Mouse (Mus musculus): ENCODE data around the gene Palm2. TPM values are rescaled to one million over a fixed set of nuclear protein-coding genes. Genes with fewer than 3 reads are reported as not detected.

Gene Palm2
- polyA plus RNA-seq, 1 experiment from 2014 or later: 2.9 TPM

GRCm38 (mm10) chr4:57686736-57687135 is 252.7 kb downstream of the Palm2 start:
- Histone ChIP-seq H3K36me3 (replicated peaks) (no peaks in the 10 kb centered on the region), H3K27ac (no peak overlapping the region), H3K9me3 (no peaks in the 10 kb centered on the region), H3K4me3 (replicated peaks) (no peak overlapping the region), H3K4me1 (peaks cover 9% of the 10 kb centered on the region; the same call in 1 of the 2 replicates), H3K4me2 (no peak overlapping the region), H3K9ac (no peak overlapping the region), H3K27me3 (peaks cover 6% of the 10 kb centered on the region; the same call in 1 of the 2 replicates)
- no peak for ATAC-seq (ENCODE audit: low FRiP score)
- WGBS: 72% methylated on average over 3 of the region's 3 CpGs

GRCm38 (mm10) chr4:57687583-57687982 is 253.5 kb downstream of the Palm2 start:
- H3K9me3 ChIP-seq: no peaks in the 10 kb centered on the region
- H3K4me1 ChIP-seq: peaks cover 9% of the 10 kb centered on the region; the same call in 1 of the 2 replicates
- WGBS: 84% methylated on average over 3 of the region's 3 CpGs
- H3K4me3 ChIP-seq (replicated peaks): no peak overlapping the region
- H3K4me2 ChIP-seq: no peak overlapping the region
- no peak overlapping the region for H3K27ac ChIP-seq
- no peaks in the 10 kb centered on the region for H3K36me3 ChIP-seq (replicated peaks)
- no peak for ATAC-seq (ENCODE audit: low FRiP score)
- peaks cover 6% of the 10 kb centered on the region; the same call in 1 of the 2 replicates for H3K27me3 ChIP-seq
- no peak overlapping the region for H3K9ac ChIP-seq

GRCm38 (mm10) chr4:57688131-57688530 is 254.1 kb downstream of the Palm2 start:
- Histone ChIP-seq H3K27ac (no peak overlapping the region), H3K36me3 (replicated peaks) (no peaks in the 10 kb centered on the region), H3K9ac (no peak overlapping the region), H3K9me3 (no peaks in the 10 kb centered on the region), H3K4me3 (replicated peaks) (no peak overlapping the region), H3K27me3 (peaks cover 6% of the 10 kb centered on the region; the same call in 1 of the 2 replicates), H3K4me2 (no peak overlapping the region), H3K4me1 (peaks cover 9% of the 10 kb centered on the region; the same call in 1 of the 2 replicates)
- 76% methylated on average over 9 of the region's 9 CpGs for WGBS
- no peak for ATAC-seq (ENCODE audit: low FRiP score)

- no peaks in the 10 kb centered on the region for H3K36me3 ChIP-seq (replicated peaks)
- no peak overlapping the region for H3K4me2 ChIP-seq
- H3K4me1 ChIP-seq: peaks cover 9% of the 10 kb centered on the region; the same call in 1 of the 2 replicates
- no peak overlapping the region for H3K9ac ChIP-seq
- no peak overlapping the region for H3K27ac ChIP-seq
- ATAC-seq (ENCODE audit: low FRiP score): no peak
- no peaks in the 10 kb centered on the region for H3K9me3 ChIP-seq
- H3K27me3 ChIP-seq: peaks cover 6% of the 10 kb centered on the region; the same call in 1 of the 2 replicates
- WGBS: 83% methylated on average over 6 of the region's 6 CpGs
- H3K4me3 ChIP-seq (replicated peaks): no peak overlapping the region
These were observed 256.0 kb downstream of the Palm2 start for GRCm38 (mm10) chr4:57690001-57690400.

- Histone ChIP-seq H3K27ac (no peak overlapping the region), H3K27me3 (peaks cover 6% of the 10 kb centered on the region; the same call in 1 of the 2 replicates), H3K4me3 (replicated peaks) (no peak overlapping the region), H3K36me3 (replicated peaks) (no peaks in the 10 kb centered on the region), H3K4me1 (peaks cover 9% of the 10 kb centered on the region; the same call in 1 of the 2 replicates), H3K9me3 (no peaks in the 10 kb centered on the region), H3K4me2 (no peak overlapping the region), H3K9ac (no peak overlapping the region)
- ATAC-seq (ENCODE audit: low FRiP score): no peak
- WGBS: 42% methylated on average over 1 of the region's 1 CpGs
These were observed 256.8 kb downstream of the Palm2 start for GRCm38 (mm10) chr4:57690805-57691204.

GRCm38 (mm10) chr4:57694356-57695136 is 260.5 kb downstream of the Palm2 start:
- WGBS: 85% methylated on average over 5 of the region's 5 CpGs
- no peak for ATAC-seq (ENCODE audit: low FRiP score)

GRCm38 (mm10) chr4:57696955-57697354 is 262.9 kb downstream of the Palm2 start:
- 96% methylated on average over 11 of the region's 11 CpGs for WGBS
- no peak overlapping the region for H3K4me3 ChIP-seq (replicated peaks)
- no peak overlapping the region for H3K27ac ChIP-seq
- H3K36me3 ChIP-seq (replicated peaks): no peaks in the 10 kb centered on the region
- ATAC-seq (ENCODE audit: low FRiP score): no peak
- H3K27me3 ChIP-seq: no peaks in the 10 kb centered on the region
- no peak overlapping the region for H3K4me2 ChIP-seq
- no peaks in the 10 kb centered on the region for H3K4me1 ChIP-seq
- H3K9me3 ChIP-seq: no peaks in the 10 kb centered on the region
- no peak overlapping the region for H3K9ac ChIP-seq

More at GRCm38 (mm10) chr4:57694356-57695136, 260.5 kb downstream of the Palm2 start:
- Histone ChIP-seq H3K27ac (no peak overlapping the region), H3K4me3 (replicated peaks) (no peak overlapping the region), H3K27me3 (0 out of 2 replicates have a peak, but pooled peaks cover 3% of the 10 kb centered on the region), H3K36me3 (replicated peaks) (no peaks in the 10 kb centered on the region), H3K9me3 (no peaks in the 10 kb centered on the region), H3K4me1 (no peaks in the 10 kb centered on the region), H3K4me2 (no peak overlapping the region), H3K9ac (no peak overlapping the region)

GRCm38 (mm10) chr4:57697918-57698611 is 264.0 kb downstream of the Palm2 start:
- Histone ChIP-seq H3K9ac (no peak overlapping the region), H3K36me3 (replicated peaks) (no peaks in the 10 kb centered on the region), H3K9me3 (no peaks in the 10 kb centered on the region), H3K27me3 (no peaks in the 10 kb centered on the region), H3K4me2 (no peak overlapping the region), H3K27ac (no peak overlapping the region), H3K4me1 (no peaks in the 10 kb centered on the region), H3K4me3 (replicated peaks) (no peak overlapping the region)
- ATAC-seq (ENCODE audit: low FRiP score): no peak
- 78% methylated on average over 12 of the region's 12 CpGs for WGBS

GRCm38 (mm10) chr4:57701576-57701975 is 267.5 kb downstream of the Palm2 start:
- no peak overlapping the region for H3K4me2 ChIP-seq
- 85% methylated on average over 5 of the region's 5 CpGs for WGBS
- no peak overlapping the region for H3K9ac ChIP-seq
- H3K27me3 ChIP-seq: no peaks in the 10 kb centered on the region
- no peaks in the 10 kb centered on the region for H3K36me3 ChIP-seq (replicated peaks)
- no peaks in the 10 kb centered on the region for H3K4me1 ChIP-seq
- H3K4me3 ChIP-seq (replicated peaks): no peak overlapping the region
- ATAC-seq (ENCODE audit: low FRiP score): no peak
- H3K9me3 ChIP-seq: no peaks in the 10 kb centered on the region
- H3K27ac ChIP-seq: no peak overlapping the region

- WGBS: 84% methylated on average over 11 of the region's 11 CpGs
- H3K9ac ChIP-seq: no peak overlapping the region
- H3K4me3 ChIP-seq (replicated peaks): no peak overlapping the region
These were observed 269.8 kb downstream of the Palm2 start for GRCm38 (mm10) chr4:57703574-57704470.

GRCm38 (mm10) chr4:57704575-57704974 is 270.5 kb downstream of the Palm2 start:
- Histone ChIP-seq H3K9me3 (no peaks in the 10 kb centered on the region), H3K27ac (no peak overlapping the region), H3K27me3 (no peaks in the 10 kb centered on the region), H3K36me3 (replicated peaks) (no peaks in the 10 kb centered on the region), H3K4me3 (replicated peaks) (no peak overlapping the region), H3K9ac (no peak overlapping the region), H3K4me2 (no peak overlapping the region), H3K4me1 (no peaks in the 10 kb centered on the region)
- 91% methylated on average over 7 of the region's 7 CpGs for WGBS
- no peak for ATAC-seq (ENCODE audit: low FRiP score)

More at GRCm38 (mm10) chr4:57703574-57704470, 269.8 kb downstream of the Palm2 start:
- no peaks in the 10 kb centered on the region for H3K36me3 ChIP-seq (replicated peaks)
- no peak overlapping the region for H3K27ac ChIP-seq
- ATAC-seq (ENCODE audit: low FRiP score): no peak
- no peak overlapping the region for H3K4me2 ChIP-seq
- no peaks in the 10 kb centered on the region for H3K4me1 ChIP-seq
- no peaks in the 10 kb centered on the region for H3K9me3 ChIP-seq
- H3K27me3 ChIP-seq: no peaks in the 10 kb centered on the region

GRCm38 (mm10) chr4:57715849-57716248 is 281.8 kb downstream of the Palm2 start:
- H3K36me3 ChIP-seq (replicated peaks): no peaks in the 10 kb centered on the region
- no peak overlapping the region for H3K9ac ChIP-seq
- no peaks in the 10 kb centered on the region for H3K9me3 ChIP-seq
- H3K27ac ChIP-seq: no peak overlapping the region
- no peak overlapping the region for H3K4me2 ChIP-seq
- ATAC-seq (ENCODE audit: low FRiP score): no peak
- 0 out of 2 replicates have a peak, but pooled peaks cover 6% of the 10 kb centered on the region for H3K4me1 ChIP-seq
- no peak overlapping the region for H3K4me3 ChIP-seq (replicated peaks)
- H3K27me3 ChIP-seq: no peaks in the 10 kb centered on the region

All from forebrain, embryonic 12.5 days (tissue).